ENCODE assay signal across 10 mouse cellular contexts in genomic region chr7:45679966-45680621, GRCm38 (mm10). TPM values are rescaled to one million over a fixed set of nuclear protein-coding genes. Genes with fewer than 3 reads are reported as not detected.
A peak's percentile ranks its signal among the peaks of the same experiment; 100 is the strongest.
DNase-seq lines count a peak whose midpoint lies in the region; ATAC-seq and TF ChIP-seq lines count a peak whose summit lies in the region.
"Had no signal": no experiment of that assay in that cellular context is flagged by ENCODE, and none has a peak within 500 bp of the region (broad histone marks: within the 10 kb centered on the region; RNA-seq: fewer than 3 reads in every experiment).

No protein-coding gene starts in this region.

- no peaks in the 10 kb centered on the region for H3K36me3 ChIP-seq in kidney, adult 2 months (ENCODE audit: control insufficient read depth, insufficient read depth, low read length)
- H3K36me3 ChIP-seq in heart, embryonic 15.5 days: no peaks in the 10 kb centered on the region
- no peaks in the 10 kb centered on the region for H3K36me3 ChIP-seq in lung, postnatal 0 days (ENCODE audit: insufficient read depth, low read length)
- H3K36me3 ChIP-seq in forebrain, embryonic 14.5 days (ENCODE audit: control insufficient read depth, insufficient read depth, low read length): no peaks in the 10 kb centered on the region
- H3K36me3 ChIP-seq: limb, embryonic 15.5 days had no signal

- peaks cover 16% of the 10 kb centered on the region for H3K4me1 ChIP-seq in kidney, adult 2 months (ENCODE audit: control insufficient read depth, insufficient read depth, low read length)
- peaks cover 38% of the 10 kb centered on the region for H3K4me1 ChIP-seq in heart, embryonic 15.5 days (replicated peaks)
- H3K4me1 ChIP-seq in lung, postnatal 0 days (ENCODE audit: insufficient read depth, low read depth, low read length): peaks cover 11% of the 10 kb centered on the region; the same call in 1 of the 2 replicates
- H3K4me1 ChIP-seq in forebrain, embryonic 14.5 days (ENCODE audit: control insufficient read depth, insufficient read depth, low read length): no peaks in the 10 kb centered on the region

- no peak overlapping the region for H3K4me2 ChIP-seq in heart, embryonic 15.5 days
- H3K4me2 ChIP-seq in lung, postnatal 0 days (replicated peaks; ENCODE audit: low read depth, low read length): no peak overlapping the region
- no peak overlapping the region for H3K4me2 ChIP-seq in forebrain, embryonic 14.5 days (ENCODE audit: low read length)
- H3K4me2 ChIP-seq: hindbrain, embryonic 14.5 days; limb, embryonic 15.5 days had no signal

- no peak overlapping the region for H3K9ac ChIP-seq in heart, embryonic 15.5 days
- H3K9ac ChIP-seq in lung, postnatal 0 days (replicated peaks; ENCODE audit: low read depth): no peak overlapping the region
- no peak overlapping the region for H3K9ac ChIP-seq in forebrain, embryonic 14.5 days (ENCODE audit: low read length)
- H3K9ac ChIP-seq: hindbrain, embryonic 14.5 days; limb, embryonic 15.5 days had no signal

- no peaks in the 10 kb centered on the region for H3K9me3 ChIP-seq in heart, embryonic 15.5 days (replicated peaks)
- no peaks in the 10 kb centered on the region for H3K9me3 ChIP-seq in lung, postnatal 0 days (ENCODE audit: low read length)
- no peaks in the 10 kb centered on the region for H3K9me3 ChIP-seq in forebrain, embryonic 14.5 days (replicated peaks; ENCODE audit: control insufficient read depth, low read length)
- H3K9me3 ChIP-seq: limb, embryonic 15.5 days had no signal

- DNase-seq in kidney, adult 2 months: peak; percentile 55
- DNase-seq in kidney, adult 11 months: no peak
- DNase-seq in adipocyte (ENCODE audit: low spot score): peak; percentile 73
- peak; percentile 80 for DNase-seq in lung, postnatal 0 days (ENCODE audit: low spot score)
- no peak for DNase-seq in forebrain, embryonic 14.5 days (ENCODE audit: low spot score)
- DNase-seq in ovary, postnatal 36 days (ENCODE audit: low spot score): no peak
- no peak for DNase-seq in spleen, postnatal 36 days (ENCODE audit: low spot score in 2 of 2)

- H3K27me3 ChIP-seq in kidney, adult 2 months (replicated peaks; ENCODE audit: control insufficient read depth, insufficient read depth, low read length): no peaks in the 10 kb centered on the region
- peaks cover 5% of the 10 kb centered on the region; the same call in 1 of the 2 replicates for H3K27me3 ChIP-seq in heart, embryonic 15.5 days
- no peaks in the 10 kb centered on the region for H3K27me3 ChIP-seq in lung, postnatal 0 days (replicated peaks; ENCODE audit: insufficient read depth, low read length)
- H3K27me3 ChIP-seq in forebrain, embryonic 14.5 days (replicated peaks; ENCODE audit: control insufficient read depth, insufficient read depth, low read length): no peaks in the 10 kb centered on the region
- H3K27me3 ChIP-seq: limb, embryonic 15.5 days had no signal

- 51% methylated on average over 14 of the region's 14 CpGs for WGBS in kidney, adult 2 months
- 59% methylated on average over 14 of the region's 14 CpGs for WGBS in heart, embryonic 15.5 days
- 58% methylated on average over 14 of the region's 14 CpGs for WGBS in lung, postnatal 0 days
- WGBS in forebrain, embryonic 14.5 days: 67% methylated on average over 14 of the region's 14 CpGs

- TF ChIP-seq EP300 in lung, postnatal 0 days (IDR thresholded peaks at IDR 0.05): peak; percentile 85

- no peak overlapping the region for H3K4me3 ChIP-seq in kidney, adult 2 months (ENCODE audit: insufficient read depth, low read depth, low read length)
- no peak overlapping the region for H3K4me3 ChIP-seq in heart, embryonic 15.5 days
- no peak overlapping the region for H3K4me3 ChIP-seq in lung, postnatal 0 days (ENCODE audit: low read depth, low read length)
- no peak overlapping the region for H3K4me3 ChIP-seq in forebrain, embryonic 14.5 days (ENCODE audit: low read depth, low read length)
- H3K4me3 ChIP-seq: limb, embryonic 15.5 days had no signal

- TF ChIP-seq POLR2A in kidney, adult 2 months (IDR thresholded peaks at IDR 0.05; ENCODE audit: low read depth, low read length): no peak

- H3K27ac ChIP-seq in kidney, adult 2 months (ENCODE audit: insufficient read depth, low read depth, low read length): peak overlapping the region; percentile 19; the same call in 1 of the 2 replicates
- H3K27ac ChIP-seq in heart, embryonic 15.5 days: peak overlapping the region; percentile 80
- H3K27ac ChIP-seq in lung, postnatal 0 days (ENCODE audit: low read length): peak overlapping the region; percentile 33
- H3K27ac ChIP-seq in forebrain, embryonic 14.5 days (ENCODE audit: low read depth, low read length): no peak overlapping the region
- H3K27ac ChIP-seq: hindbrain, embryonic 14.5 days; limb, embryonic 15.5 days had no signal

- peak; percentile 69 for ATAC-seq in heart, embryonic 15.5 days (replicated peaks; ENCODE audit: insufficient number of reproducible peaks, insufficient read depth, low FRiP score, low read depth)
- ATAC-seq in lung, postnatal 0 days: peak; percentile 82
- ATAC-seq in forebrain, embryonic 14.5 days: no peak

- no peak for TF ChIP-seq CTCF in kidney, adult 2 months (conservative IDR thresholded peaks at IDR 0.05; ENCODE audit: insufficient read depth, insufficient read length, low read depth, low read length)
- no peak for TF ChIP-seq CTCF in lung, postnatal 0 days (IDR thresholded peaks at IDR 0.05)

RNA-seq across cellular contexts. Expression of gene Ntn5, which starts 3.7 kb away (rescaled TPM):
- polyA plus RNA-seq in kidney, adult 2 months (2012; rRNA removed): 0.09 TPM in 1 of 2 replicates, not detected in the other
- 0.14 TPM in 1 of 2 replicates, not detected in the other for polyA plus RNA-seq in heart, embryonic 15.5 days (2015; fragmentation: Nextera tagmentation; extraction: Ambion mirVana)
- 2.4 TPM in 2 replicates for polyA plus RNA-seq in lung, postnatal 0 days (2015; fragmentation: Nextera tagmentation; extraction: Ambion mirVana)
- polyA plus RNA-seq in forebrain, embryonic 14.5 days (2014; fragmentation: Nextera tagmentation; extraction: Ambion mirVana): 0.28 and 0.41 TPM in 2 replicates

RNA-seq across cellular contexts. Expression of gene Fut2, which starts 13.9 kb away (rescaled TPM):
- not detected in 2 replicates for polyA plus RNA-seq in kidney, adult 2 months (2012; rRNA removed)
- 1.5 and 1.6 TPM in 2 replicates for polyA plus RNA-seq in heart, embryonic 15.5 days (2015; fragmentation: Nextera tagmentation; extraction: Ambion mirVana)
- 0.27 and 0.84 TPM in 2 replicates for polyA plus RNA-seq in lung, postnatal 0 days (2015; fragmentation: Nextera tagmentation; extraction: Ambion mirVana)
- 0.11 TPM in 1 of 2 replicates, not detected in the other for polyA plus RNA-seq in forebrain, embryonic 14.5 days (2014; fragmentation: Nextera tagmentation; extraction: Ambion mirVana)

RNA-seq across cellular contexts. Expression of gene Sec1, which starts 14.1 kb away (rescaled TPM):
- 0.22 and 0.23 TPM in 2 replicates for polyA plus RNA-seq in kidney, adult 2 months (2012; rRNA removed)
- polyA plus RNA-seq in heart, embryonic 15.5 days (2015; fragmentation: Nextera tagmentation; extraction: Ambion mirVana): 0.13 and 0.34 TPM in 2 replicates
- polyA plus RNA-seq in lung, postnatal 0 days (2015; fragmentation: Nextera tagmentation; extraction: Ambion mirVana): 1.0 and 2.0 TPM in 2 replicates
- polyA plus RNA-seq in forebrain, embryonic 14.5 days (2014; fragmentation: Nextera tagmentation; extraction: Ambion mirVana): 0.06 and 0.38 TPM in 2 replicates

RNA-seq across cellular contexts. Expression of gene Car11, which starts 19.5 kb away (rescaled TPM):
- polyA plus RNA-seq in kidney, adult 2 months (2012; rRNA removed): 8.1 and 8.3 TPM in 2 replicates
- polyA plus RNA-seq in heart, embryonic 15.5 days (2015; fragmentation: Nextera tagmentation; extraction: Ambion mirVana): 5.1 and 6.0 TPM in 2 replicates
- polyA plus RNA-seq in lung, postnatal 0 days (2015; fragmentation: Nextera tagmentation; extraction: Ambion mirVana): 1.5 and 2.4 TPM in 2 replicates
- polyA plus RNA-seq in forebrain, embryonic 14.5 days (2014; fragmentation: Nextera tagmentation; extraction: Ambion mirVana): 22.5 and 22.8 TPM in 2 replicates

RNA-seq across cellular contexts. Expression of gene Dbp, which starts 24.8 kb away (rescaled TPM):
- 106 and 116 TPM in 2 replicates for polyA plus RNA-seq in kidney, adult 2 months (2012; rRNA removed)
- 3.0 and 4.3 TPM in 2 replicates for polyA plus RNA-seq in heart, embryonic 15.5 days (2015; fragmentation: Nextera tagmentation; extraction: Ambion mirVana)
- polyA plus RNA-seq in lung, postnatal 0 days (2015; fragmentation: Nextera tagmentation; extraction: Ambion mirVana): 6.8 and 9.4 TPM in 2 replicates
- 3.6 and 3.7 TPM in 2 replicates for polyA plus RNA-seq in forebrain, embryonic 14.5 days (2014; fragmentation: Nextera tagmentation; extraction: Ambion mirVana)

Comparison
In these comparisons a context has a peak if more than half of its experiments do, and no peak if none do; other contexts are left out.
1. DNase-seq: peak in kidney, adult 2 months (single experiment), adipocyte (single experiment) and lung, postnatal 0 days (single experiment); none in kidney, adult 11 months (single experiment), forebrain, embryonic 14.5 days (single experiment), ovary, postnatal 36 days (single experiment) and spleen, postnatal 36 days (0 of 2).